Mouse (Mus musculus): Measurements from ENCODE around the gene Twist2. TPM values are rescaled to one million over a fixed set of nuclear protein-coding genes. Genes with fewer than 3 reads are reported as not detected.

Twist2 gene
- 5.8 and 17.9 TPM in 2 replicates for polyA plus RNA-seq (2016; fragmentation: Nextera tagmentation; extraction: Ambion mirVana)

- H3K9me3 ChIP-seq: no peaks in the 10 kb centered on the region
- no peaks in the 10 kb centered on the region for H3K36me3 ChIP-seq
- no peak for DNase-seq (ENCODE audit: low spot score)
- WGBS: under 1% methylated on average over 66 of the region's 77 CpGs
- H3K27me3 ChIP-seq (ENCODE audit: insufficient read depth, poor library complexity, severe bottlenecking): peaks cover 83% of the 10 kb centered on the region
- H3K4me3 ChIP-seq: peak within 1 kb of the TSS; percentile 70
- H3K27ac ChIP-seq: peak within 1 kb of the TSS; percentile 82
- peaks cover 37% of the 10 kb centered on the region for H3K4me1 ChIP-seq
Observed at GRCm38 (mm10) chr1:91800967-91801843, at the start of gene Twist2. TSS of gene Twist2 (plus strand) at chr1:91801461.

GRCm38 (mm10) chr1:91752931-91753330 lies 48.3 kb upstream of the Twist2 start:
- Histone ChIP-seq H3K9me3 (no peaks in the 10 kb centered on the region), H3K27ac (no peak overlapping the region), H3K4me3 (no peak overlapping the region), H3K4me1 (0 out of 2 replicates have a peak, but pooled peaks cover 9% of the 10 kb centered on the region), H3K27me3 (ENCODE audit: insufficient read depth, poor library complexity, severe bottlenecking) (0 out of 2 replicates have a peak, but pooled peaks cover 3% of the 10 kb centered on the region), H3K36me3 (no peaks in the 10 kb centered on the region)
- WGBS: 81% methylated on average over 9 of the region's 9 CpGs
- no peak for DNase-seq (ENCODE audit: low spot score)

GRCm38 (mm10) chr1:91755102-91755501 lies 46.2 kb upstream of the Twist2 start:
- Histone ChIP-seq H3K9me3 (no peaks in the 10 kb centered on the region), H3K36me3 (no peaks in the 10 kb centered on the region), H3K4me1 (peaks cover 19% of the 10 kb centered on the region; the same call in 1 of the 2 replicates), H3K27ac (peak overlapping the region; percentile 75; the same call in 1 of the 2 replicates), H3K4me3 (peak overlapping the region; percentile 46), H3K27me3 (ENCODE audit: insufficient read depth, poor library complexity, severe bottlenecking) (no peaks in the 10 kb centered on the region)
- 0% methylated on average over 9 of the region's 9 CpGs for WGBS
- peak; percentile 83 for DNase-seq (ENCODE audit: low spot score)

- H3K27ac ChIP-seq: 0 out of 2 replicates have a peak overlapping the region, but pooled peaks have one; percentile 3
- no peaks in the 10 kb centered on the region for H3K36me3 ChIP-seq
- WGBS: 54% methylated on average over 16 of the region's 16 CpGs
- H3K27me3 ChIP-seq (ENCODE audit: insufficient read depth, poor library complexity, severe bottlenecking): no peaks in the 10 kb centered on the region
- H3K4me1 ChIP-seq: peaks cover 31% of the 10 kb centered on the region
- 0 out of 2 replicates have a peak overlapping the region, but pooled peaks have one; percentile 6 for H3K4me3 ChIP-seq
- no peak for DNase-seq (ENCODE audit: low spot score)
- no peaks in the 10 kb centered on the region for H3K9me3 ChIP-seq
Observed at GRCm38 (mm10) chr1:91757292-91757691, 44.0 kb upstream of the Twist2 start.

- 48% methylated on average over 2 of the region's 2 CpGs for WGBS
- H3K36me3 ChIP-seq: no peaks in the 10 kb centered on the region
- H3K4me1 ChIP-seq: peaks cover 37% of the 10 kb centered on the region
- DNase-seq (ENCODE audit: low spot score): no peak
- H3K27ac ChIP-seq: no peak overlapping the region
- no peaks in the 10 kb centered on the region for H3K9me3 ChIP-seq
- H3K27me3 ChIP-seq (ENCODE audit: insufficient read depth, poor library complexity, severe bottlenecking): no peaks in the 10 kb centered on the region
- H3K4me3 ChIP-seq: no peak overlapping the region
Observed at GRCm38 (mm10) chr1:91758143-91758542, 43.1 kb upstream of the Twist2 start.

GRCm38 (mm10) chr1:91758600-91759515 lies 42.4 kb upstream of the Twist2 start:
- Histone ChIP-seq H3K27me3 (ENCODE audit: insufficient read depth, poor library complexity, severe bottlenecking) (no peaks in the 10 kb centered on the region), H3K27ac (peak overlapping the region; percentile 10; the same call in 1 of the 2 replicates), H3K4me3 (no peak overlapping the region), H3K36me3 (no peaks in the 10 kb centered on the region), H3K9me3 (no peaks in the 10 kb centered on the region), H3K4me1 (peaks cover 41% of the 10 kb centered on the region)
- DNase-seq (ENCODE audit: low spot score): no peak
- 58% methylated on average over 12 of the region's 12 CpGs for WGBS

- WGBS: 54% methylated on average over 14 of the region's 14 CpGs
- Histone ChIP-seq H3K27ac (peak overlapping the region; percentile 64), H3K9me3 (no peaks in the 10 kb centered on the region), H3K4me1 (peaks cover 36% of the 10 kb centered on the region), H3K4me3 (no peak overlapping the region), H3K36me3 (no peaks in the 10 kb centered on the region), H3K27me3 (ENCODE audit: insufficient read depth, poor library complexity, severe bottlenecking) (no peaks in the 10 kb centered on the region)
- no peak for DNase-seq (ENCODE audit: low spot score)
Observed at GRCm38 (mm10) chr1:91760140-91760986, 40.9 kb upstream of the Twist2 start.

GRCm38 (mm10) chr1:91762528-91763091 lies 38.7 kb upstream of the Twist2 start:
- H3K36me3 ChIP-seq: no peaks in the 10 kb centered on the region
- WGBS: 71% methylated on average over 12 of the region's 12 CpGs
- no peaks in the 10 kb centered on the region for H3K9me3 ChIP-seq
- H3K27me3 ChIP-seq (ENCODE audit: insufficient read depth, poor library complexity, severe bottlenecking): no peaks in the 10 kb centered on the region
- no peak for DNase-seq (ENCODE audit: low spot score)
- H3K27ac ChIP-seq: peak overlapping the region; percentile 47
- no peak overlapping the region for H3K4me3 ChIP-seq
- peaks cover 32% of the 10 kb centered on the region for H3K4me1 ChIP-seq

GRCm38 (mm10) chr1:91770221-91770624 lies 31.0 kb upstream of the Twist2 start:
- WGBS: 15% methylated on average over 12 of the region's 12 CpGs
- H3K27me3 ChIP-seq (ENCODE audit: insufficient read depth, poor library complexity, severe bottlenecking): peaks cover 10% of the 10 kb centered on the region; the same call in 1 of the 2 replicates
- no peak for DNase-seq (ENCODE audit: low spot score)
- peak overlapping the region; percentile 52; the same call in 1 of the 2 replicates for H3K27ac ChIP-seq
- H3K4me3 ChIP-seq: peak overlapping the region; percentile 46
- H3K9me3 ChIP-seq: no peaks in the 10 kb centered on the region
- no peaks in the 10 kb centered on the region for H3K36me3 ChIP-seq
- H3K4me1 ChIP-seq: peaks cover 12% of the 10 kb centered on the region

GRCm38 (mm10) chr1:91770676-91771075 lies 30.6 kb upstream of the Twist2 start:
- Histone ChIP-seq H3K27me3 (ENCODE audit: insufficient read depth, poor library complexity, severe bottlenecking) (peaks cover 10% of the 10 kb centered on the region; the same call in 1 of the 2 replicates), H3K9me3 (no peaks in the 10 kb centered on the region), H3K27ac (peak overlapping the region; percentile 52), H3K36me3 (no peaks in the 10 kb centered on the region), H3K4me1 (peaks cover 12% of the 10 kb centered on the region), H3K4me3 (peak overlapping the region; percentile 46)
- DNase-seq (ENCODE audit: low spot score): no peak
- WGBS: 8% methylated on average over 10 of the region's 10 CpGs

- no peak overlapping the region for H3K4me3 ChIP-seq
- no peaks in the 10 kb centered on the region for H3K36me3 ChIP-seq
- WGBS: 59% methylated on average over 5 of the region's 5 CpGs
- H3K4me1 ChIP-seq: peaks cover 4% of the 10 kb centered on the region; the same call in 1 of the 2 replicates
- peaks cover 15% of the 10 kb centered on the region; the same call in 1 of the 2 replicates for H3K27me3 ChIP-seq (ENCODE audit: insufficient read depth, poor library complexity, severe bottlenecking)
- H3K27ac ChIP-seq: no peak overlapping the region
- no peak for DNase-seq (ENCODE audit: low spot score)
- no peaks in the 10 kb centered on the region for H3K9me3 ChIP-seq
Observed at GRCm38 (mm10) chr1:91776928-91777327, 24.3 kb upstream of the Twist2 start.
